Mouse (Mus musculus) lung, postnatal 0 days (tissue): ENCODE measurements around the gene Pramef12.

ENCODE experiments used
- CTCF ChIP-seq: IDR thresholded peaks from 2 replicates; pipeline ENCODE4 v1.5.1; 2016; ENCODE audit warnings: antibody characterized with exemption, mild to moderate bottlenecking
- EP300 ChIP-seq: IDR thresholded peaks from 2 replicates; pipeline ENCODE4 v1.6.1; 2016; ENCODE audit warnings: antibody characterized with exemption, mild to moderate bottlenecking, control low read depth

DNA sequence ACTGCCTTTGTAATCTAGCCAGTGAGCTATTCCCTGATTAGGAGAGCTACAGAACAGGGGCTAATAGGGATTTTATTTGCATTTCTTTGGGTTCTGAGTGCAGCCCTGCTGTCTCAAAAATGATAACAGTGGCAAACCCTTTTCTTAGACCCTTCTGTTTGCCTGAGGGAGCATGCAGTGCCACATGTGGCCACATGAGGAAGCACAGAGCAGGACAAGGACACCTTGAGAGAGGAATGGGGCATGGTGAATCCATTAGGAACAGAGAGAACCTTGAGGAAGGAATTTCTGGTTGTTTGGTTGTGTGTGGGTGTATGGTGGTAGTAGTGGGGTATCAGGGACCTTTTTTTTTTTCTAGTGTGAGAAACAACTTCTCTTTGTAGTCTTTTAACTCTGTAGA, 12.4 kb upstream of the Pramef12 start:
- TF ChIP-seq CTCF (no peak; the same call in 1 of the 2 replicates), EP300 (no peak)
